Comparison of ENCODE assay signal across 19 mouse cellular contexts in the genomic region with DNA sequence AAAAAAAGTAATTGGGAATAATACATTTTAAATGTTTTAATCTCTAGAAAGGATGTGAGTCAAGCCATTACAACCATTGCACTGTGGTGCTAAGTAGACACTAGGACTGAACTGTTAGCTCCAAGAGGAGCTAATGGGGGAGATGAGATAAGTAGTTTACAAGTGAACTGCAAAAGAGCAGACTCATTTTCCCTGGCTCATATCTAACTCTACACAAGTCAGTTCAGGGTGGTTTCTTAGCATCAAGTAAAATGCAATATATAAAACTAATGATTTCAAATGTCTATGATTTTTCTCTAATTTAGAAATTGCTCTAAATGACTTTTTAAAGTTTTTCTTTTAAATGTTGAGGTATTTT.
DNase-seq lines count a peak whose midpoint lies in the region; TF ChIP-seq lines count a peak whose summit lies in the region.
"Had no signal": no experiment of that assay in that cellular context is flagged by ENCODE, and none has a peak within 500 bp of the region (broad histone marks: within the 10 kb centered on the region; RNA-seq: fewer than 3 reads in every experiment).

No protein-coding gene starts in this region.

- peak; percentile 45 to 51; a peak in 3 of 4 replicates for TF ChIP-seq EP300 in MEL (IDR thresholded peaks at IDR 0.05; ENCODE audit: low read depth in 1 of 2, low read length in 2 of 2)

- no peak overlapping the region for H3K9ac ChIP-seq in MEL (ENCODE audit: control insufficient read depth, low read depth, low read length, poor library complexity, severe bottlenecking)

- H3K79me2 ChIP-seq in MEL (ENCODE audit: control insufficient read depth, insufficient read depth, low read length, poor library complexity), result no peaks in the 10 kb centered on the region

- TF ChIP-seq POLR2A in MEL (IDR thresholded peaks at IDR 0.05; ENCODE audit: control insufficient read depth in 1 of 2, insufficient read depth in 1 of 2, low read depth in 1 of 2, low read length in 2 of 2, poor library complexity in 1 of 2), result no peak

- no peak for DNase-seq in layer of hippocampus, adult 2 months (ENCODE audit: low spot score in 2 of 2)
- no peak for DNase-seq in layer of hippocampus, adult 18-20 months (ENCODE audit: low spot score in 2 of 2)
- peak; percentile 54 for DNase-seq in MEL (ENCODE audit: low read depth, low spot score)
- DNase-seq in Muller cell, postnatal 12 days (ENCODE audit: inconsistent ontology term), result no peak
- DNase-seq: adrenal gland, adult 2 months; adrenal gland, adult 8-10 months; adrenal gland, postnatal 10 days; adrenal gland, postnatal 14 days; adrenal gland, postnatal 25 days; adrenal gland, postnatal 36 days; B cell, adult 2 months; cerebellum, adult 11 months; cerebellum, adult 11-12 months; cerebellum, adult 18-20 months; cerebellum, adult 2 months; cerebellum, adult 8-10 months had no signal

- peaks cover 0 to 5% of the 10 kb centered on the region in 2 experiments; a peak in 2 of 4 replicates for H3K4me1 ChIP-seq in MEL (ENCODE audit: control insufficient read depth in 1 of 2, insufficient read depth in 2 of 2, low read length in 2 of 2)

- H3K4me3 ChIP-seq in layer of hippocampus, adult 2 months, result no peak overlapping the region
- H3K4me3 ChIP-seq in MEL (ENCODE audit: control insufficient read depth in 1 of 2, insufficient read depth in 1 of 2, low read depth in 2 of 2, low read length in 2 of 2), result no peak overlapping the region

- TF ChIP-seq RAD21 in MEL (IDR thresholded peaks at IDR 0.05; ENCODE audit: low read depth, low read length), result no peak

- no peak for TF ChIP-seq CTCF in layer of hippocampus, adult 2 months (conservative IDR thresholded peaks at IDR 0.05)
- no peak for TF ChIP-seq CTCF in MEL (IDR thresholded peaks at IDR 0.05 in 2 of 3, conservative IDR thresholded peaks at IDR 0.05 in 1 of 3; ENCODE audit: control insufficient read depth in 1 of 3, insufficient read depth in 1 of 3, low read depth in 2 of 3, low read length in 3 of 3, poor library complexity in 1 of 3, severe bottlenecking in 1 of 3)

- H3K27ac ChIP-seq in layer of hippocampus, adult 2 months, result peak overlapping the region; percentile 75
- H3K27ac ChIP-seq in MEL (ENCODE audit: control insufficient read depth, low read depth, low read length), result no peak overlapping the region

- no peaks in the 10 kb centered on the region for H3K9me3 ChIP-seq in MEL (replicated peaks; ENCODE audit: insufficient read depth, low read length)
- H3K9me3 ChIP-seq: G1E had no signal

- no peaks in the 10 kb centered on the region for H3K36me3 ChIP-seq in MEL (ENCODE audit: control insufficient read depth in 1 of 2, insufficient read depth in 2 of 2, low read length in 2 of 2)
- H3K36me3 ChIP-seq: G1E had no signal

- H3K27me3 ChIP-seq in MEL (ENCODE audit: control insufficient read depth in 1 of 2, insufficient read depth in 2 of 2, low read length in 2 of 2), result no peaks in the 10 kb centered on the region
- H3K27me3 ChIP-seq: CH12.LX, Patski had no signal

TF ChIP-seq in MEL, 35 proteins besides CTCF, POLR2A, EP300 and RAD21:
- TF ChIP-seq POLR2AphosphoS5 (IDR thresholded peaks at IDR 0.05; ENCODE audit: borderline replicate concordance, low read depth, low read length), result no peak
- TF ChIP-seq KAT2A (conservative IDR thresholded peaks at IDR 0.05; ENCODE audit: low read depth, low read length), result no peak
- 0 out of 2 replicates have a peak, but pooled peaks have one; percentile 5 for TF ChIP-seq SMC3 (IDR thresholded peaks at IDR 0.05; ENCODE audit: low read depth, low read length)
- TF ChIP-seq ZMIZ1 (IDR thresholded peaks at IDR 0.05; ENCODE audit: low read depth, low read length), result no peak
- 0 out of 2 replicates have a peak, but pooled peaks have one; percentile 27 for TF ChIP-seq RCOR1 (IDR thresholded peaks at IDR 0.05; ENCODE audit: low read depth, low read length)
- TF ChIP-seq ETS1 (IDR thresholded peaks at IDR 0.05; ENCODE audit: low read depth, low read length), result 0 out of 2 replicates have a peak, but pooled peaks have one; percentile 24
- TF ChIP-seq UBTF (IDR thresholded peaks at IDR 0.05; ENCODE audit: borderline replicate concordance, insufficient read depth, low read depth, low read length), result no peak
- TF ChIP-seq GATA1 (IDR thresholded peaks at IDR 0.05; ENCODE audit: low read depth, low read length), result peak; percentile 20; the same call in 1 of the 2 replicates
- peak; percentile 5; the same call in 1 of the 2 replicates for TF ChIP-seq TCF12 (IDR thresholded peaks at IDR 0.05; ENCODE audit: low read depth, low read length)
